Mouse (Mus musculus) embryonic fibroblast, embryonic 13.5 days (primary cell): Measurements from ENCODE around the gene Ghr. TPM values are rescaled to one million over a fixed set of nuclear protein-coding genes. Genes with fewer than 3 reads are reported as not detected.

Experiments
- H3K27ac ChIP-seq: 2 replicates; pipeline ENCODE4 v1.5.1; 2012; ENCODE audit warnings: low read length, control low read depth, inconsistent platforms; ENCODE audit not compliant: insufficient read depth
- H3K4me1 ChIP-seq: 2 replicates; pipeline ENCODE4 v1.6.1; 2011; ENCODE audit warnings: low read length; ENCODE audit not compliant: control insufficient read depth, insufficient read depth
- H3K4me3 ChIP-seq: 2 replicates; pipeline ENCODE4 v1.5.1; 2011; ENCODE audit warnings: mild to moderate bottlenecking, control low read depth, low read length; ENCODE audit not compliant: insufficient read depth
- CTCF ChIP-seq: IDR thresholded peaks from 2 replicates; pipeline ENCODE4 v1.5.1; 2011; ENCODE audit warnings: mild to moderate bottlenecking, control low read depth, low read length, moderate library complexity, borderline replicate concordance; ENCODE audit not compliant: insufficient read depth
- POLR2A ChIP-seq: IDR thresholded peaks from 2 replicates; pipeline ENCODE4 v1.6.1; 2011; ENCODE audit warnings: low read depth, mild to moderate bottlenecking, control low read depth, low read length, moderate library complexity
- polyA plus RNA-seq: library from polyadenylated mRNA; stranded (reverse); fragments of >200 nt; gene quantifications from 2 replicates; pipeline ENCODE4 v1.2.4, GENCODE M21; 2011; ENCODE audit warnings: low read depth; ENCODE audit not compliant: missing spikeins, insufficient read length

Gene Ghr
- polyA plus RNA-seq, 1 experiment = 118 TPM

DNA sequence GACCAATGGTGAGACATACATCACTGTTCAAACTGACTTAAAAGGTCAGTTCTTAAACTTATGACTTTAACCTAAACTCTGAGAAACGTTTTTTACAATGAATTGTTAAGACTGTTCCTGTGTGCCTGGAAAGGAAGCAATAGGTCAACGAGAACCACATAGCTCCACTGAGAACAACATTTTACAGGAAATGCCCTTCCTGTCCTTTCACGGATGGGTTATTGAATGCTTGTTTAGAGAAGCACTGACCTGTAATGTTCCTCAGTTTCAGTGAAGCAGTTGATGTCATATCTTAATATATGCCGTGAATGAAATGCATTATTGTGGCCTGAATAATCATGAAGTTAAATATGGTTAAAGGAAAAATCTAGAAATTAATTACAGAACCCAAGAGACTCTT lies 147.7 kb downstream of the Ghr start:
- TF ChIP-seq POLR2A (no peak), CTCF (no peak)

DNA sequence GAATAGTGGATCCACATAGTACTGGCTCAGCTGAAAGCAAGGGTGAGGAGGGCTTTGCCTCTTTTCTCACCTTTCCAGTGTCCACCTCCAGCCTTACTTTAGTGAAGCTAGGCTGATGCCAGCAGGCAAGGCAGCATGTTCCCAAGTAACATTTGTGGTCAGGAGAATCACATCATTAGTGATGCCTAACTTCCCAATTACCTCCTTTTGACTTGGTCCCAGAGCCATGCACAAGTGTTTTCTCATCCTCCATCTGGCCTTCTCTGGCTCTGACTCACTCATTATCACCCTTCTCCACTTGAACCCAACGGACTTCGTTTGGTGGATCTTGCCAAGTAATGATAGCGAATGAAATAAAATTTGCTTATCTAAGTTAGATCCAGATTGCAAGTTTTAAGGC lies 148.8 kb downstream of the Ghr start:
- Histone ChIP-seq H3K4me1 (peaks cover 3% of the 10 kb centered on the region; the same call in 1 of the 2 replicates), H3K4me3 (no peak overlapping the region), H3K27ac (no peak overlapping the region)
- TF ChIP-seq CTCF = no peak

More for the DNA sequence above, 147.7 kb downstream of the Ghr start:
- H3K4me3 ChIP-seq = no peak overlapping the region
- H3K4me1 ChIP-seq = peaks cover 3% of the 10 kb centered on the region; the same call in 1 of the 2 replicates
- H3K27ac ChIP-seq = peak overlapping the region; percentile 47; the same call in 1 of the 2 replicates

DNA sequence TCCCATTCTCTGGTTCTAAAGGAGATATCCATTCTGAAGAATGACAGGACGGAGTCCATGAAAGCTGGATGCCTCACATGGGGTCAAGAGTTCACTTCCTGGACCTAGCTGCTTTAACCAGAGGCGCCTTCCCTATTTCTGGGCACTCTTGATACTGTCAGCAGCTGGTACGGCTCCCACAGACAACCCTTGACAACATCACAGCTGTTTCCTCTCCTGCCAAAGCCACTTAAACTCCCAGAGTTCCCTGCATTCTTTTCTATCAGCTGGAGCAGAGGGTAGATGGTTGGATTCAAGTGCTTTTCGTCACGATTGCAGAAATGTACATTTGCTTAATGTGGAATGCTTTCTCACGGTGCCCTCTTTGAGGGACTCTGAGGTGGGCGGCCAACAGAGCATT lies 150.0 kb downstream of the Ghr start:
- H3K27ac ChIP-seq = no peak overlapping the region
- H3K4me3 ChIP-seq = no peak overlapping the region
- TF ChIP-seq CTCF (no peak), POLR2A (no peak)
- H3K4me1 ChIP-seq = peaks cover 3% of the 10 kb centered on the region; the same call in 1 of the 2 replicates

DNA sequence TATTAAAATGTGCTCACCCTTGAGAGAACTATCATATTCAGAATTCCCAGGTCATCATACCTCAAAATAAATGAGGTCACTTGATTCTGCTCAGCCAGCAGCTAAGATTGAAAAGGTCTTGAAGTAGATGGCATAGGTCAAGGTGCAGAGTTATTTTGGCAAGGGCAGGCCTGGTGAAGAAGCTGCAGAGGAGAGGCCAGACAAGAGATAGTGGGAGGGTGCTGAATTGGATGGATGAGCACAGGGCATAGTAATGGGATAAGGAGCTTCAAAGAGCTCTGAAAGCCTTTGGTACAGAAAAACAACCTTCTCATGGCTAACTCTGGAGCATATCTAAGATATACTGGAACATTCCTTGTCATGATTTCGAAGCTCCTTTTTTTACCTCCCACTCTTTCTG lies 150.5 kb downstream of the Ghr start:
- H3K27ac ChIP-seq = no peak overlapping the region
- H3K4me3 ChIP-seq = no peak overlapping the region
- H3K4me1 ChIP-seq = peaks cover 3% of the 10 kb centered on the region; the same call in 1 of the 2 replicates
- no peak for TF ChIP-seq POLR2A
- TF ChIP-seq CTCF = no peak

DNA sequence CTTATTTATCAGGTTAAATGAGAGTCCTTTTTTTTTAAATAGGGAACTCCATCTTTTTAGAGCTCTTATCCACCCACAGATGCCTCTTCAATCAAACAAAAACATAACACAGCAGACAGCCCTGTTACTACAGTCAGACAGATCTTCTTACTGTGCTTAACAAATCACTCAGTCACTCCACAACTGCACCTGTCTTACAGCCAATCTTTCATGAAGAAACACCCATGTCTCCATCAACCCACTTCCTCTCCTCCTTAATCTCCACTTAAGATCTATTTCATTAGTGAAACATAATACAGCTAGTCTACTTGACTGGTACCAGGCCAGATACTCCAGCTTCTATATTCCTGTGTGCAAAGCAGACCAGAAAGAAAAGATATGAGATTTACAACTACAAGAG lies 153.9 kb downstream of the Ghr start:
- no peak for TF ChIP-seq POLR2A
- TF ChIP-seq CTCF = no peak
- no peak overlapping the region for H3K27ac ChIP-seq
- H3K4me3 ChIP-seq = no peak overlapping the region
- H3K4me1 ChIP-seq = peaks cover 3% of the 10 kb centered on the region; the same call in 1 of the 2 replicates

DNA sequence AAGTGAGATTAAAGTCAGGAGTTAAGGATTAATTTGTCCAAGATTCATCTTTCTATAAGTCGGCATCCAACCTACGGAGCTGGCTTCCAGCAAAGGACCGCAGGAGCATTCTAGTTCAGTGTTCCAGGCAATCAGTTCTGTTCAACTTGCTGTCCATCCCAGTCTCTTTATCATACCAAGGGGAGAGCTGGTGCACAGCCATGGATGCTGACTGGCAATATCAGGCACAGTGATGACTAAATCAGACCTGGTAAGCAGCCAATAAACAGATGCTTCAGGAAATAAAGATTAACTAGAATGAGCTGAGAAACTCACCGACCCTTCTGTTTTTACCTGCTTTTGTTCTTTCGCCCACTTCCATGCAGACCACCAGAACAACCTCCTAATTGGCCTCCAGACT lies 154.3 kb downstream of the Ghr start:
- peaks cover 3% of the 10 kb centered on the region; the same call in 1 of the 2 replicates for H3K4me1 ChIP-seq
- TF ChIP-seq CTCF (no peak), POLR2A (no peak)
- no peak overlapping the region for H3K4me3 ChIP-seq
- H3K27ac ChIP-seq = no peak overlapping the region

DNA sequence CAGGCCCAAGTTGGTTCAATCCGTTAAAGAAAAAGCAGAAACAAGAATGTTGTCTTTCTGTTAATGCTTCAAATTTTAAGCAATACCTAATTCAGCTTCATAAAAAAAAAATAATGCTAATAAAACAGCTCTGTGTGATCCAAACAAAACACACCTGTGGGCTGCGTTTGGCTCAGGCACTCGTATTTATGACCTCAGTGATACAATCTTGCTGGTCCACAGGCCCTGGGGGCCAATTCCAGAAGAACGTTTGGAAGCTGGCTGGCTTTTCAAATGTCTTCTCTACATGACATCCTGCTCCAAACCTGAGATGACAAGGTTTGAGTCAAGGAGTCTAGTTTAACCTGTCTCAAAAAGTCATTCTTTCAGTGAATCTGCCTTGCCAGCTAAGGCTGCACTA lies 156.9 kb downstream of the Ghr start:
- Histone ChIP-seq H3K27ac (no peak overlapping the region), H3K4me1 (peaks cover under 1% of the 10 kb centered on the region; the same call in 1 of the 2 replicates), H3K4me3 (no peak overlapping the region)
- TF ChIP-seq POLR2A = no peak
- no peak for TF ChIP-seq CTCF

DNA sequence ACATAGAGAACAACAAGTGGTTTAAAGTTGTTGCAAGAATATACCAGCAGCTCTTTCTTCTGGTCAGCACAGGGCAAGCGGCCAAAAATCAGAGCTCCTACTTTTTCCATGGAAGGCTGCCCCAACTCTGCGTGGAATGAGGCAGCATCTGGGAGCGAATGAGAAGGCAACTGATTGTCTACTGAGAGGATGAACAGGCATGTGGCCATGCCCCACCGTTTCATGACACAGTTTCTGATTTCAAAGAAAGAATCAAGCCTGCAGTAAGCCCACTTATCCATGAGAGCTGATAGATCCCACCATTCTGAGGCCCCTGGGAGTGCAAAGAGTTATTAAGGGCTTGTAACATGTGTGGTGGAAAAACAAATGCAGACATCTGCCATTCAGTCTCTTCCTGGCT lies 160.1 kb downstream of the Ghr start:
- H3K4me1 ChIP-seq = no peaks in the 10 kb centered on the region
- TF ChIP-seq POLR2A = no peak
- no peak for TF ChIP-seq CTCF
- H3K4me3 ChIP-seq = no peak overlapping the region
- no peak overlapping the region for H3K27ac ChIP-seq

DNA sequence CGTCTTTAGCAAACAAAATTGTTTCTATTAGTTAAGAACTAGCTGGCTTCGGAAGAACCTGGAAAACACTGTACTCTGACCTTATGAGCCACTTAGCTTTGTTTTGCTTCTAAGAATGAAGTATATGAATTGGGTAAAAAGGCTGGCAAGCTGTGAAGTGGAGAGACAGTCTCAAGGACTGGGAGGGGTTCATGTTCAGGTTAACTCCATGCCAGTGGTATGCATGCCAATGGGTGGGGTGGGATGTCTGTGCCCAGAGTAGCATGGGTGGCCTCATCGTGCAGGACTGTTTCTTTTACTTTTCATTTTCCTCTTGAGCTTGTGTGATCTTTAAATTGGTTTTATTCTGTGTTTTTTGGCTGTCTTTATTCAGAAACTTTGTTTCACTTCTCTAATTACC lies 165.6 kb downstream of the Ghr start:
- H3K4me1 ChIP-seq = no peaks in the 10 kb centered on the region
- no peak overlapping the region for H3K4me3 ChIP-seq
- H3K27ac ChIP-seq = no peak overlapping the region
- no peak for TF ChIP-seq CTCF
- no peak for TF ChIP-seq POLR2A

DNA sequence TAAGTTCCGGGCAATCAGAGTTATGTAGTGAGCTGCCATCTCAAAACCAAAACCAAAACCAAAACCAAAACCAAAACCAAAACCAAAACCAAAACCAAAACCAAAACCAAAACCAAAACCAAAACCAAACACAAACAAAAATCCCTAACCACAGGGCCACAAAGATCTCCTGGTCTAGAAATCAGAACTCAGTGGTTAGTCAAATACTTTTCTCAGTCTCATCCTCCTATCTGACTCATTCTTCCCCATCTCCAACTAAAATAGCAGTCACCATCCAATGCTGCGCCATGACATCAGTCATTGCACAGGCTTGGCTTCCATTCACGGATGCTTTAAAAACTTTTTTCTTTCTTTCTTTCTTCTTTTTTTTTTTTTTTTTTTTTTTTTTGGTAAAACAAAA lies 170.2 kb downstream of the Ghr start:
- Histone ChIP-seq H3K27ac (no peak overlapping the region), H3K4me3 (no peak overlapping the region), H3K4me1 (peaks cover 2% of the 10 kb centered on the region; the same call in 1 of the 2 replicates)
- no peak for TF ChIP-seq CTCF
- no peak for TF ChIP-seq POLR2A

DNA sequence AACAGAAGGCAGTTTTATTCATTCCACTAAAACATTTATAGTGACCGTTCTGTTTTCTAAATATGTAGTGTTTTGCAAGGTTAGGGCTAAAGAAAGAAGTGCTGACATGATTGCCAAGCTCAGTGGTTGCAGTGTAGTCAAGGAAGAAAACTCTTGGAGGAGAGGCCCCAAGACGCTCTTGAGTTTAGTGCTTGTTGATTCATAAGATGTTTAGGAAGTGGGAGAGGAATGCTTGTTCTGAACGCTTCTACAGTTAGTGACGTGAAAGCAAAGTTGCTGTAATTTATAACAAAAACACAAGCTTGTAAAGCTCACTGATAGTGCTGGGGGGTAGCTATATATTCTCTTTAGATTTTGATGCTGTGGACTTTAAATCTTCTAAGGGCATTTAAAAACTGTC lies 174.8 kb downstream of the Ghr start:
- peaks cover 2% of the 10 kb centered on the region; the same call in 1 of the 2 replicates for H3K4me1 ChIP-seq
- H3K27ac ChIP-seq = no peak overlapping the region
- TF ChIP-seq POLR2A = no peak
- no peak for TF ChIP-seq CTCF

More for the DNA sequence above, 174.8 kb downstream of the Ghr start:
- no peak overlapping the region for H3K4me3 ChIP-seq
